Mouse (Mus musculus) embryonic facial prominence, embryonic 12.5 days (tissue): ENCODE measurements at regions not wholly inside any gene's neighbourhood (a gene's known extent, or its start where the extent isn't known, plus 50 kb on each side); places are given as distances from the start of the nearest gene placed in this dataset.
A peak's percentile ranks its signal among the peaks of the same experiment; 100 is the strongest.

ENCODE experiments used
- ATAC-seq: fragments of 200-750 bp; cut with Nextera tagmentation; 2 replicates; pipeline ENCODE4 v1.8.0; 2017; ENCODE audit not compliant: insufficient number of reproducible peaks, insufficient read depth, low FRiP score, low TSS enrichment
- H3K27ac ChIP-seq: fragments of 300-500 bp; sonication (generic); 2 replicates; pipeline ENCODE4 v1.5.1; 2016; ENCODE audit warnings: mild to moderate bottlenecking
- H3K27me3 ChIP-seq: fragments of 300-500 bp; sonication (generic); 2 replicates; pipeline ENCODE4 v1.6.1; 2016; ENCODE audit warnings: mild to moderate bottlenecking, moderate library complexity
- H3K36me3 ChIP-seq: fragments of 300-500 bp; sonication (generic); 2 replicates; pipeline ENCODE4 v1.6.1; 2016; ENCODE audit warnings: mild to moderate bottlenecking
- H3K4me1 ChIP-seq: fragments of 300-500 bp; sonication (generic); 2 replicates; pipeline ENCODE4 v1.6.1; 2016
- H3K4me2 ChIP-seq: fragments of 300-500 bp; sonication (generic); replicated peaks from 2 replicates; pipeline ENCODE4 v1.6.1; 2016; ENCODE audit warnings: mild to moderate bottlenecking, moderate library complexity
- H3K4me3 ChIP-seq: fragments of 300-500 bp; sonication (generic); 2 replicates; pipeline ENCODE4 v1.5.1; 2016; ENCODE audit warnings: mild to moderate bottlenecking
- H3K9ac ChIP-seq: fragments of 300-500 bp; sonication (generic); 2 replicates; pipeline ENCODE4 v1.6.1; 2016; ENCODE audit warnings: mild to moderate bottlenecking, moderate library complexity
- H3K9me3 ChIP-seq: fragments of 300-500 bp; sonication (generic); 2 replicates; pipeline ENCODE4 v1.6.1; 2016; ENCODE audit warnings: mild to moderate bottlenecking, moderate library complexity
- WGBS: fragments of 180-500 bp; shearing (Covaris S2); methylation state at CpG from one replicate; pipeline ENCODE4 v1.1.7; 2016; 5-methylcytosine and 5-hydroxymethylcytosine counted together

DNA sequence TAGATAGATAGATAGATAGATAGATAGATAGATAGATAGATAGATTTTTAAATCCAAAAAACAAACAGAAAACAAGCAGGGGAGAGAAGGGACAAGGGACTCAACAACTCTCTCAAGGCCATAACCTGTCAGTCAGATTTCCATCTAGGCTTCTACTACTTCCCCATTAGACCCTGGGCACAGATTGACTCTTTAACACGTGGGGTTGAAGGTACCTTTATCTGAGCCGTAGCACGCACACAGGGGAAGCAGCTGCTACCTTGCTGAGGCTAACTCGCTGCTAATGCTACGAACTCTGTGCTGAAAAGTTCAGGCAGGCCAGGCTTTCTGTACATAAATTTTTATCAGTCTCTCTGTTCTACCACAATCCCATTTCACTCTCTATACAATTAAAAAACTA, 191.4 kb upstream of the Tank start:
- Histone ChIP-seq H3K9ac (no peak overlapping the region), H3K4me1 (no peaks in the 10 kb centered on the region), H3K9me3 (no peaks in the 10 kb centered on the region), H3K4me3 (no peak overlapping the region), H3K27ac (no peak overlapping the region), H3K4me2 (no peak overlapping the region), H3K27me3 (no peaks in the 10 kb centered on the region), H3K36me3 (no peaks in the 10 kb centered on the region)
- no peak for ATAC-seq
- WGBS = 80% methylated on average over 5 of the region's 5 CpGs

DNA sequence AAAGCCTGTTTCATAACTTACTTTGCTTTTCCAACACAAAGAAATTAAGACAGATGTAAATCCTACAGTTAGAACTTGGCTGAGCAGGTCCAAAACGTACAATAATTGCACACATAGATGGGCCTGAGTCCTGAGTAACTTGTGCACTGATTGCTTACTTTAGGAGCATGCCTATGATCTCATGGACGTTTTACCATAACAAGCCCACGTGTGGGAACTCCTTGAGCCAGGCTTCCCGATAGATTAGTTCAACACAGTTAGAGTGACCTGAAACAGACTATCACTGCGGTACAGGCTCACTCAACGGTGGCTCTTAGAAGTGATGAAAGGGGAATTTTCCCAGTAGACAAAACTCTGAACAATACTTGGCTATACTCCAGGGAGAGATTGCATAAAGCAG, 193.9 kb upstream of the Tank start:
- H3K36me3 ChIP-seq = no peaks in the 10 kb centered on the region
- ATAC-seq = no peak
- no peak overlapping the region for H3K4me3 ChIP-seq
- no peaks in the 10 kb centered on the region for H3K27me3 ChIP-seq
- H3K4me2 ChIP-seq = no peak overlapping the region
- 71% methylated on average over 6 of the region's 6 CpGs for WGBS
- H3K4me1 ChIP-seq = no peaks in the 10 kb centered on the region
- no peaks in the 10 kb centered on the region for H3K9me3 ChIP-seq
- no peak overlapping the region for H3K27ac ChIP-seq
- H3K9ac ChIP-seq = no peak overlapping the region

DNA sequence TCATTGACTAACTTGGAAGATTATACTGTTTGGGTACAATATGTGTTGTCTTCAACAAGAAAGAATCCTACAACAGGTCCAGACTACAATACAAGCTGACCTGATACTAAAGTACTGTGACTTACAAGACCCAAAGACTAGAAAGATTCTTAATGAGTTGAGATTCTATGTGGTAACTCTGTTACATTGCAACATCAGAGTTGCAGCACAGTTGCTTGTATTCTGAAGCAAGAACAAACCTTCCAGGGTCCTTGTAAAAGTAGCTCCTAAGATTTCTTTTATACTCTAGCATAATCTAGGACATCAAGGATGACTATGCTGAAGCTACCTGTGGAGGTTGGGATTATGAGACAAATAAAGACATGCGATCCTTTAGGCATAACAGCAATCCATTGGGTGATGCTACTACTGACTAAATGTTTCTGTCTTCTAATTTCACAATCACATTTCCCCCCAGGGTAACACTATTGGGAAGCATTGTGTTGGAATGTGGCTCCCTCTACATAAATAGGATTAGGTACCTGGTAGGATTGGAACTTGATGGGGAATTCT, 194.6 kb upstream of the Tank start:
- ATAC-seq = no peak
- Histone ChIP-seq H3K9me3 (no peaks in the 10 kb centered on the region), H3K4me2 (no peak overlapping the region), H3K9ac (no peak overlapping the region), H3K4me1 (no peaks in the 10 kb centered on the region), H3K27ac (no peak overlapping the region), H3K27me3 (no peaks in the 10 kb centered on the region), H3K36me3 (no peaks in the 10 kb centered on the region), H3K4me3 (no peak overlapping the region)
- 94% methylated on average over 1 of the region's 1 CpGs for WGBS

DNA sequence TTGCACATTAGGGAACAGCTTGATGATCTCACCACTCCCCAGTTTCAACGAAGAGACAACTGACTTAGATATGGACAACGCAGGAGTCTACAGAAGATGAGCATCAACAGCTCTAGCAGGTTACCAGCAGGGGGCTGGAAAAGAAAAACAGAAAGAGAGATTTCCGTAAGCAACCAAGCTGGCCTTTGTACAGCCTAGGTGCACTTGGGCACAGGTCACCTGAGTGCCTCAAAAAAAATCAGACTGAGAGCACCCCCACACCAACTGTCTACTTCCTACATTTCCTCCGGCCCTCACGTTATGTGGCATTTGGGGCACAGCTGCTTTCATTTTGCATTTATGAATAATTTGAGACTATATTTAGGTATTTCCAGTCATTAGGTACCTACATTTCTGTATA, 199.3 kb upstream of the Tank start:
- H3K27ac ChIP-seq = no peak overlapping the region
- H3K4me3 ChIP-seq = no peak overlapping the region
- H3K4me2 ChIP-seq = no peak overlapping the region
- no peaks in the 10 kb centered on the region for H3K27me3 ChIP-seq
- no peaks in the 10 kb centered on the region for H3K36me3 ChIP-seq
- H3K4me1 ChIP-seq = no peaks in the 10 kb centered on the region
- H3K9ac ChIP-seq = no peak overlapping the region
- ATAC-seq = no peak
- 59% methylated on average over 5 of the region's 5 CpGs for WGBS
- H3K9me3 ChIP-seq = no peaks in the 10 kb centered on the region

DNA sequence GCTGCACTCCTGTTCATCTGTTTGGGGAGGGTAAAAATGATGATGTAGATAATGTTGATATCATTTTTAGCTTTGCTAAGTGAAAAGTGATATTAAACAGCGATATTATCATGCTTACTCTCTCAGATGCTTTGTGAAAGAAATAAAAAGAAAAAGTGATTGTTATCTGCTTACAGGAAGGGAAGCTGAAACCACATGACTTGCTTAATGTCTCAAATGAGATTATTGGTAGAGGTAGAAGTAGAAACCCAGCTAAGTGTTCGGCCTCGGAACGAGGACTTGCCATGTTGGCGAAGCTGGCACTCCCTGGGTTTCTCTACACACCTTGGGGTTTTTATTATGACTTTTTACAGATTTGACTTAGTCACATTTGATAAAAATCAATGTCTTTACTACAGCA, 200.1 kb upstream of the Tank start:
- H3K9ac ChIP-seq = no peak overlapping the region
- H3K4me1 ChIP-seq = no peaks in the 10 kb centered on the region
- no peak overlapping the region for H3K27ac ChIP-seq
- H3K36me3 ChIP-seq = no peaks in the 10 kb centered on the region
- H3K4me3 ChIP-seq = no peak overlapping the region
- H3K4me2 ChIP-seq = no peak overlapping the region
- WGBS = 74% methylated on average over 5 of the region's 5 CpGs
- no peaks in the 10 kb centered on the region for H3K27me3 ChIP-seq
- H3K9me3 ChIP-seq = no peaks in the 10 kb centered on the region
- ATAC-seq = no peak

DNA sequence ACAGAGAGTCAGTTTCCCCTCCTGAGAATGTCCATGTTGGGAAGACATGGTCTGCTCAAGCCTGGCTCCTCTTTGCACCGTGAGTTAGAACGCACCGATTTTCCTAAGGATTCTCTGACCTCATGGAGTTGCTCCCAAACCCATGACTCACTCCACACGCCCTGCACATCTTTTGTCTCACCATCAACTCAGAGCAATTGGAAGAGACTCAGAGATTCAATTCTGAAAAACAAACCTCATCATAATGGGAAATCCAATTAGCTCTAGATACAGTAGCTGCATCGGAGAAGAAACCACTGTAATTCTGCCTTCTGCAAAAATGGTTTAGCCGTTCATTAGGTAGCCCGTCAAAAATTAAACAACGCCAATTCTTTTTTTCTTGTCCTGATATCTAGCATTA, 200.6 kb upstream of the Tank start:
- WGBS = 89% methylated on average over 8 of the region's 8 CpGs
- H3K4me1 ChIP-seq = no peaks in the 10 kb centered on the region
- H3K27me3 ChIP-seq = no peaks in the 10 kb centered on the region
- no peak overlapping the region for H3K4me3 ChIP-seq
- ATAC-seq = no peak
- no peak overlapping the region for H3K27ac ChIP-seq
- H3K9ac ChIP-seq = no peak overlapping the region
- no peaks in the 10 kb centered on the region for H3K36me3 ChIP-seq
- H3K4me2 ChIP-seq = no peak overlapping the region
- H3K9me3 ChIP-seq = no peaks in the 10 kb centered on the region

DNA sequence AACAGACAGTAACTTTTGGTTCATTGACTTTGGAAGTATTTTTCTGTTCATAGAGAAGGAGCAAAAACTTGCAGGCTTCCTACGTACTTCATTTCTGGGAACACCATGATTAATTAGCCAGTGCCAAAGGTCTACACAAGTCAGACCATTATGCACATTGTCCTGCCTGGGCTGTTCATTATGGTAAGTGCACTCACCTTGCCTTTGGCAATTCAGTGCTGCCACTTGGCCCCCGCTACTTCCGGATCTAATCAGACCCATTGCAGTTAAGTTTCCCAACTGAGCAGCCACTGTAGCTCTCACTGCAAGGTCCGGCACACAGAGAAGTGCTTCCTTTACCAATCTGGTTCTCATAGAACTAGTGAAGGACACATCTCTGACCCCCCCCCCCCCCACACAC, 215.8 kb upstream of the Tank start:
- no peak overlapping the region for H3K27ac ChIP-seq
- no peaks in the 10 kb centered on the region for H3K36me3 ChIP-seq
- H3K4me1 ChIP-seq = no peaks in the 10 kb centered on the region
- no peak overlapping the region for H3K4me3 ChIP-seq
- no peaks in the 10 kb centered on the region for H3K9me3 ChIP-seq
- WGBS = 65% methylated on average over 4 of the region's 4 CpGs
- H3K4me2 ChIP-seq = no peak overlapping the region
- no peaks in the 10 kb centered on the region for H3K27me3 ChIP-seq
- no peak for ATAC-seq
- H3K9ac ChIP-seq = no peak overlapping the region

DNA sequence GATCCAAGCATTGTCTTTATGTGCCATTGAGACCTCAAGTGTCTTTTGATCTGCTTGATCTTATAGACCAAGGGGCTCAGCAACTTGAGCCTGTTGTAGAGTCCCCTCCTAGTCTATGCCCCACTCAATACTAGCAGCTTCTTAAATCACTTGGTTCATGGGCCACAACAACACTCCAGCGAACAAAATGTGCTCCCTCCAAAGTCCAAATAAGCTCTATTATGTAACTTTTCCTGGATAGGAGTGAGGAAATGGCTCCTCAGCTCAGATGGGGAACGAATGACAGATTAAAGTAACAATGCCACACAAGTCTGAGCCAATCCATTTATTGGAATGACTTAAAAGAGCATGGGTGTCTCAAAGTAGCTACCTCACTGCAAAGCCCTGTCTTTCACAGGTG, 217.0 kb upstream of the Tank start:
- Histone ChIP-seq H3K4me3 (no peak overlapping the region), H3K27ac (no peak overlapping the region), H3K9me3 (no peaks in the 10 kb centered on the region), H3K36me3 (no peaks in the 10 kb centered on the region), H3K27me3 (no peaks in the 10 kb centered on the region), H3K4me1 (no peaks in the 10 kb centered on the region), H3K9ac (no peak overlapping the region), H3K4me2 (no peak overlapping the region)
- WGBS = 88% methylated on average over 2 of the region's 2 CpGs
- ATAC-seq = no peak

DNA sequence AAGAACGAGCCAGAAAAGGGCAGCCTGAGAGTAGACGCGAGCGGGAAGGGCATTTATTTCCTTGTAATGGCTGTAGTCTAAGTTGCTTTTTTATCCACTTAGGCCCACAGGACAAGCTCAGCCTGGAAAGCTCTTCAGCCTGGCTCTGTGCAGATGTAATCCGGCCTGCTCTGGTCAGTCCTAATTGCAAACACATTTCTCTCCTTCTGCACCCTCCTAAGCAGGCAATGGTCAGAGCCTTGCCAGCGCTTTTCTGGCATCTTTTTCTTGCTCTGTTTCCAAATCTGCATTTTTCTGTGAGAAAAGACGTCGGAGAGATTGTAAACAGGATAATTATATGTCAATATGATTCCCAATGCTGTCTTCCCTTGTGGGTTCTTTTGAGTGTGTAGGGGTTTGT, 224.3 kb upstream of the Tank start:
- Histone ChIP-seq H3K4me2 (0 out of 2 replicates have a peak overlapping the region, but pooled peaks have one; percentile 6), H3K9me3 (no peaks in the 10 kb centered on the region), H3K4me1 (peaks cover 9% of the 10 kb centered on the region), H3K4me3 (no peak overlapping the region), H3K36me3 (no peaks in the 10 kb centered on the region), H3K27me3 (no peaks in the 10 kb centered on the region), H3K27ac (peak overlapping the region; percentile 58), H3K9ac (no peak overlapping the region)
- WGBS = 16% methylated on average over 8 of the region's 8 CpGs
- ATAC-seq = peak; percentile 60; the same call in 1 of the 2 replicates

DNA sequence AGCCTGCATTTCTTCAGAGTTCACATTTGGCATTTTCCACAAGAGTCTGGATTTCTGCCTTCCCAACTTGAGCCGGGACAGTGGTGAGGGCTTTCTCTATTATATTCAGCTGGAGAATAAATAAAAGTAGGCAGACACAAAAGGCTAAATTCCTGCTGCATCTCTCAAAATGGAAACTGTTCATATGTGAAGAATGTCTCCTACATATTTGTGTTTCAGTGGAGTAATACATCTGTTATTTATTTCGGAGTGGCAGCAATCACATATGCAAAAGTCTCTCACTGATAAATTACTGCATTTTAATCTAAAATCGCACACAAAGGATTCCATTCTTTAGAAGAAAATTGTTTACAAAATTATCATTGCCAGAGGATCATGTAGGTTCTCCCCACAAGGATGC, 230.9 kb upstream of the Tank start:
- Histone ChIP-seq H3K9ac (no peak overlapping the region), H3K4me2 (no peak overlapping the region), H3K27me3 (no peaks in the 10 kb centered on the region), H3K36me3 (no peaks in the 10 kb centered on the region), H3K9me3 (no peaks in the 10 kb centered on the region), H3K4me1 (no peaks in the 10 kb centered on the region; the same call in 1 of the 2 replicates), H3K27ac (no peak overlapping the region), H3K4me3 (no peak overlapping the region)
- no peak for ATAC-seq
- 82% methylated on average over 3 of the region's 3 CpGs for WGBS

DNA sequence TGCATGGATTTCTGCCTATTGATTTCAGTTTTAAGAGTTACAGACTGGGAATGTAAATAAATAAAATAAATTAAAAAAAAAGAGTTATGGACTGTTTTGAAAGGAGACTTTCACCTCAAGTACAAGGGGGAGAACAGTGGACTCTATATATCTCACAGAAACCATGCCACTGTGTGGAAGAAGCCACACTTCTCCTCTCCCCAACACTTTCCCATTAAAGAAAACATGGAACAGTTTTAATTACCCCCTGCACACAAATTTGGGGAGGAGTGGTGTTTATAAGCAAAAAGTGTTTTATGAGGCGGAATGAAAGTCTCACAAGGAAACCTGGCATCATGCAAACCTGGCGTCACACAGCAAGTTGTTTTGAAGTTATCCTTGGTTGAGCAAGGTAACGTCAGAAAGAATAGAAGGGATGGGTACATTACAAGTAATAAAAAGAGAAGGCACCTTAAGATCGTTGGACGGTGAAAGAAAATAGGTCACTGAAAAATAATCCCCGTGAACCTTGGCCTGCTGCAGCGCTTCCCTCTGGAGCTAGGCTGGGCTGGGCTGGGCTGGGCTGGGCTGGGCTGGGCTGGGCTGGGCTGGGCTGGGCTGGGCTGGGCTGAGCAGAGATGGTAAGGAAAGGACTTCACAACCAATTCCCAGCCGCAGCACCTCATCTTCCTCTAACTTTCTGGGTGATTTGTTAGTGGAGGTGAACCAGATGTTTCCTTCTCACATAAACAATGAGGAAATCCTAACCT, 232.2 kb upstream of the Tank start:
- Histone ChIP-seq H3K9me3 (no peaks in the 10 kb centered on the region), H3K9ac (no peak overlapping the region), H3K4me1 (no peaks in the 10 kb centered on the region; the same call in 1 of the 2 replicates), H3K4me3 (no peak overlapping the region), H3K27ac (no peak overlapping the region), H3K4me2 (no peak overlapping the region), H3K36me3 (no peaks in the 10 kb centered on the region), H3K27me3 (no peaks in the 10 kb centered on the region)
- ATAC-seq = no peak
- WGBS = 43% methylated on average over 8 of the region's 8 CpGs

DNA sequence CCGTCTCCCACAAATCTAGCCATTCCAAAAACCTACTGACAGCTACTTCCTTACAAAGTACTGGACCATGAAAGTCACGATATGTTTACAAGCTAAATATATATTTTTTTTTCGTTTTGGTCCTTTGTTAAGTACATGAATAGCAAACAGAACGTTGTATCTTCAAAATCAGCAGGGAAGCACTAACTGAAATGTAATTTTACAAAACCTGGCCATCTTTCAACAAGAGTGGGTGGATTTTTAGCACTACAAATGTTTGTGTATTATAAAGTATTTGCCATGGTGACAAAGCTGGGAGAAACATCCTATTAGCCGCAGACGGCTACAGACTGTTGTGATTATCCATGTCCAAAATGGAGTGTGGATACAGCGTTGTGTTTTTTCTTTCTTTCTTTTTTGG, 233.1 kb upstream of the Tank start:
- Histone ChIP-seq H3K36me3 (no peaks in the 10 kb centered on the region), H3K27me3 (no peaks in the 10 kb centered on the region), H3K4me3 (no peak overlapping the region), H3K9me3 (no peaks in the 10 kb centered on the region), H3K4me2 (no peak overlapping the region), H3K27ac (no peak overlapping the region), H3K9ac (no peak overlapping the region), H3K4me1 (no peaks in the 10 kb centered on the region; the same call in 1 of the 2 replicates)
- no peak for ATAC-seq
- 88% methylated on average over 7 of the region's 7 CpGs for WGBS
